Mouse (Mus musculus): ENCODE data around the gene Abca17. TPM values are rescaled to one million over a fixed set of nuclear protein-coding genes. Genes with fewer than 3 reads are reported as not detected.

The Abca17 gene
- total RNA-seq (2021) = not detected

GRCm38 (mm10) chr17:24350926-24351759 lies at the start of gene Abca17:
Abca17 (minus strand) TSS chr17:24351068.
- intact Hi-C loops (cut with DNase I) = loop anchor here (2.0 kb wide), 1 partner anchor 178 kb away; no protein-coding TSS in a partner anchor
- no peak for DNase-seq (ENCODE audit: low spot score)

GRCm38 (mm10) chr17:24394456-24394855 lies 43.6 kb upstream of the Abca17 start:
- intact Hi-C loops (cut with DNase I) = loop anchor here (5.0 kb wide), 1 partner anchor 242 kb away; the partner anchor contains the start of gene Pdpk1
- DNase-seq (ENCODE audit: low spot score) = no peak

GRCm38 (mm10) chr17:24393527-24393926 lies 42.7 kb upstream of the Abca17 start:
- intact Hi-C loops (cut with DNase I) = loop anchor here (5.0 kb wide), 1 partner anchor 241 kb away; the partner anchor contains the start of gene Pdpk1
- DNase-seq (ENCODE audit: low spot score) = no peak

- intact Hi-C loops (cut with DNase I) = loop anchor here (2.0 to 5.0 kb wide), 2 partner anchors 218 to 239 kb away; partner anchors contain the start of gene Pdpk1
- DNase-seq (ENCODE audit: low spot score) = no peak
These were observed 40.3 kb upstream of the Abca17 start for GRCm38 (mm10) chr17:24391149-24391548.

GRCm38 (mm10) chr17:24389865-24390264 lies 39.0 kb upstream of the Abca17 start:
- intact Hi-C loops (cut with DNase I) = loop anchor here (2.0 to 10.0 kb wide), 3 partner anchors 155 to 238 kb away; partner anchors contain the start of gene Pdpk1
- DNase-seq (ENCODE audit: low spot score) = no peak

GRCm38 (mm10) chr17:24388711-24389110 lies 37.8 kb upstream of the Abca17 start:
- DNase-seq (ENCODE audit: low spot score) = no peak
- intact Hi-C loops (cut with DNase I) = loop anchor here (10.0 kb wide), 1 partner anchor 154 kb away; no protein-coding TSS in a partner anchor

GRCm38 (mm10) chr17:24383789-24384188 lies 32.9 kb upstream of the Abca17 start:
- intact Hi-C loops (cut with DNase I) = loop anchor here (10.0 kb wide), 1 partner anchor 149 kb away; no protein-coding TSS in a partner anchor
- DNase-seq (ENCODE audit: low spot score) = no peak

- intact Hi-C loops (cut with DNase I) = no loop called here
- no peak for DNase-seq (ENCODE audit: low spot score)
These were observed 27.6 kb upstream of the Abca17 start for GRCm38 (mm10) chr17:24378496-24378895.

- intact Hi-C loops (cut with DNase I) = no loop called here
- DNase-seq (ENCODE audit: low spot score) = no peak
These were observed 25.0 kb upstream of the Abca17 start for GRCm38 (mm10) chr17:24375886-24376285.

- intact Hi-C loops (cut with DNase I) = no loop called here
- DNase-seq (ENCODE audit: low spot score) = no peak
These were observed 24.3 kb upstream of the Abca17 start for GRCm38 (mm10) chr17:24375094-24375712.

GRCm38 (mm10) chr17:24365863-24366262 lies 15.0 kb upstream of the Abca17 start:
- intact Hi-C loops (cut with DNase I) = no loop called here
- no peak for DNase-seq (ENCODE audit: low spot score)

GRCm38 (mm10) chr17:24364461-24364860 lies 13.6 kb upstream of the Abca17 start:
- intact Hi-C loops (cut with DNase I) = no loop called here
- no peak for DNase-seq (ENCODE audit: low spot score)

GRCm38 (mm10) chr17:24362527-24362926 lies 11.7 kb upstream of the Abca17 start:
- intact Hi-C loops (cut with DNase I) = no loop called here
- DNase-seq (ENCODE audit: low spot score) = no peak

- intact Hi-C loops (cut with DNase I) = no loop called here
- DNase-seq (ENCODE audit: low spot score) = no peak
These were observed 10.4 kb upstream of the Abca17 start for GRCm38 (mm10) chr17:24361291-24361690.

GRCm38 (mm10) chr17:24360841-24361240 lies 10.0 kb upstream of the Abca17 start:
- no peak for DNase-seq (ENCODE audit: low spot score)
- intact Hi-C loops (cut with DNase I) = no loop called here

- no peak for DNase-seq (ENCODE audit: low spot score)
- intact Hi-C loops (cut with DNase I) = no loop called here
These were observed 9.0 kb upstream of the Abca17 start for GRCm38 (mm10) chr17:24359903-24360302.

- intact Hi-C loops (cut with DNase I) = no loop called here
- DNase-seq (ENCODE audit: low spot score) = no peak
These were observed 8.1 kb upstream of the Abca17 start for GRCm38 (mm10) chr17:24359006-24359405.

- DNase-seq (ENCODE audit: low spot score) = no peak
- intact Hi-C loops (cut with DNase I) = no loop called here
These were observed 4.4 kb upstream of the Abca17 start for GRCm38 (mm10) chr17:24355284-24355683.

GRCm38 (mm10) chr17:24353960-24354359 lies 3.1 kb upstream of the Abca17 start:
- DNase-seq (ENCODE audit: low spot score) = no peak
- intact Hi-C loops (cut with DNase I) = no loop called here

GRCm38 (mm10) chr17:24352370-24353194 lies 1.7 kb upstream of the Abca17 start:
- intact Hi-C loops (cut with DNase I) = no loop called here
- no peak for DNase-seq (ENCODE audit: low spot score)
